Mouse (Mus musculus) myocyte (in vitro differentiated cells): Measurements from ENCODE around the gene Socs1.

Source experiments
- CEBPB ChIP-seq: IDR thresholded peaks from 2 replicates; pipeline ENCODE4 v1.6.1; 2011; ENCODE audit warnings: mild to moderate bottlenecking, moderate library complexity; ENCODE audit not compliant: poor library complexity, insufficient read depth, severe bottlenecking
- E2F4 ChIP-seq: IDR thresholded peaks from one replicate; pipeline ENCODE4 v1.6.1; 2011; ENCODE audit warnings: mild to moderate bottlenecking, control low read depth, moderate library complexity; ENCODE audit not compliant: insufficient read depth
- MYOD1 ChIP-seq, 3 experiments: IDR thresholded peaks; one replicate each; pipeline ENCODE4 v1.6.1; 2011; ENCODE audit warnings: control low read depth in 2 of 3, low read depth in 2 of 3, mild to moderate bottlenecking in 2 of 3, moderate library complexity in 1 of 3; ENCODE audit not compliant: insufficient read length in 2 of 3, control insufficient read depth in 1 of 3
- POLR2A ChIP-seq: IDR thresholded peaks from one replicate; pipeline ENCODE4 v1.6.1; 2011; ENCODE audit warnings: low read depth, mild to moderate bottlenecking, control low read depth, moderate library complexity; ENCODE audit not compliant: insufficient read length
- POLR2AphosphoS2 ChIP-seq: IDR thresholded peaks from one replicate; pipeline ENCODE4 v1.6.1; 2011; ENCODE audit warnings: low read depth, control low read depth; ENCODE audit not compliant: insufficient read length
- REST ChIP-seq: IDR thresholded peaks from one replicate; pipeline ENCODE4 v1.6.1; 2011; ENCODE audit warnings: mild to moderate bottlenecking, control low read depth, moderate library complexity; ENCODE audit not compliant: insufficient read depth, insufficient read length
- SRF ChIP-seq: IDR thresholded peaks from one replicate; pipeline ENCODE4 v1.6.1; 2011; ENCODE audit warnings: low read depth; ENCODE audit not compliant: control insufficient read depth, insufficient read length
- TCF12 ChIP-seq: IDR thresholded peaks from one replicate; pipeline ENCODE4 v1.6.1; 2011; ENCODE audit warnings: mild to moderate bottlenecking, control low read depth; ENCODE audit not compliant: poor library complexity, insufficient read depth, severe bottlenecking

- no peak for TF ChIP-seq REST
- no peak for TF ChIP-seq POLR2A
- TF ChIP-seq CEBPB, result no peak
- no peak for TF ChIP-seq POLR2AphosphoS2
- no peak for TF ChIP-seq SRF
- TF ChIP-seq MYOD1 (IDR thresholded peaks at IDR 0.05; ENCODE audit: control insufficient read depth in 1 of 3, insufficient read length in 2 of 3, low read depth in 2 of 3), result peak in 2 of 3 experiments; percentile 10 to 40
- TF ChIP-seq E2F4, result no peak
- TF ChIP-seq TCF12, result no peak
These were observed 11.8 kb downstream of the Socs1 start for GRCm38 (mm10) chr16:10773543-10773942.
